Mouse (Mus musculus) intestine, embryonic 16.5 days (tissue): ENCODE measurements at regions not wholly inside any gene's neighbourhood (a gene's known extent, or its start where the extent isn't known, plus 50 kb on each side); places are given as distances from the start of the nearest gene placed in this dataset.

ENCODE experiments used
- ATAC-seq: fragments of 200-750 bp; cut with Nextera tagmentation; 2 replicates; pipeline ENCODE4 v1.8.0; 2017; ENCODE audit warnings: moderate TSS enrichment, moderate library complexity
- H3K27ac ChIP-seq: fragments of 300-500 bp; sonication (generic); 2 replicates; pipeline ENCODE4 v1.5.1; 2014; ENCODE audit warnings: mild to moderate bottlenecking, low read length
- H3K27me3 ChIP-seq: fragments of 300-500 bp; sonication (generic); replicated peaks from 2 replicates; pipeline ENCODE4 v1.6.1; 2014; ENCODE audit warnings: low read length, control low read depth, mixed read lengths; ENCODE audit not compliant: control insufficient read depth, insufficient read depth
- H3K36me3 ChIP-seq: fragments of 300-500 bp; sonication (generic); 2 replicates; pipeline ENCODE4 v1.6.1; 2014; ENCODE audit warnings: low read length, control low read depth; ENCODE audit not compliant: control insufficient read depth, insufficient read depth
- H3K4me1 ChIP-seq: fragments of 300-500 bp; sonication (generic); 2 replicates; pipeline ENCODE4 v1.6.1; 2014; ENCODE audit warnings: low read length, control low read depth, mixed read lengths; ENCODE audit not compliant: control insufficient read depth, insufficient read depth
- H3K4me2 ChIP-seq: fragments of 300-500 bp; sonication (generic); 2 replicates; pipeline ENCODE4 v1.6.1; 2014; ENCODE audit warnings: low read depth, low read length, control low read depth
- H3K4me3 ChIP-seq: fragments of 300-500 bp; sonication (generic); 2 replicates; pipeline ENCODE4 v1.5.1; 2014; ENCODE audit warnings: mild to moderate bottlenecking, low read length
- H3K9ac ChIP-seq: fragments of 300-500 bp; sonication (generic); 2 replicates; pipeline ENCODE4 v1.6.1; 2014; ENCODE audit warnings: low read depth, low read length
- H3K9me3 ChIP-seq: fragments of 300-500 bp; sonication (generic); 2 replicates; pipeline ENCODE4 v1.6.1; 2016; ENCODE audit warnings: low read length, control low read depth; ENCODE audit not compliant: control insufficient read depth
- WGBS: fragments of 180-500 bp; shearing (Covaris S2); extraction: QIAGEN DNeasy Blood & Tissue Kit; methylation state at CpG from one replicate; pipeline ENCODE4 v1.1.7; 2014; 5-methylcytosine and 5-hydroxymethylcytosine counted together

GRCm38 (mm10) chr13:114523116-114523515 lies 64.4 kb upstream of the Fst start:
- 31% methylated on average over 3 of the region's 3 CpGs for WGBS
- ATAC-seq = no peak
- Histone ChIP-seq H3K36me3 (no peaks in the 10 kb centered on the region), H3K4me2 (no peak overlapping the region), H3K27ac (no peak overlapping the region), H3K4me3 (no peak overlapping the region), H3K9me3 (no peaks in the 10 kb centered on the region), H3K4me1 (no peaks in the 10 kb centered on the region), H3K27me3 (no peaks in the 10 kb centered on the region), H3K9ac (no peak overlapping the region)

- H3K36me3 ChIP-seq = no peaks in the 10 kb centered on the region
- H3K4me1 ChIP-seq = no peaks in the 10 kb centered on the region
- no peak for ATAC-seq
- no peak overlapping the region for H3K9ac ChIP-seq
- no peaks in the 10 kb centered on the region for H3K27me3 ChIP-seq
- H3K27ac ChIP-seq = no peak overlapping the region
- H3K4me2 ChIP-seq = no peak overlapping the region
- 54% methylated on average over 9 of the region's 9 CpGs for WGBS
- no peaks in the 10 kb centered on the region for H3K9me3 ChIP-seq
- H3K4me3 ChIP-seq = no peak overlapping the region
These were observed 68.1 kb upstream of the Fst start for GRCm38 (mm10) chr13:114526856-114527255.

- H3K36me3 ChIP-seq = no peaks in the 10 kb centered on the region
These were observed 71.5 kb upstream of the Fst start for GRCm38 (mm10) chr13:114530171-114530774.

GRCm38 (mm10) chr13:114531780-114532179 lies 73.0 kb upstream of the Fst start:
- WGBS = 66% methylated on average over 5 of the region's 5 CpGs
- Histone ChIP-seq H3K36me3 (no peaks in the 10 kb centered on the region), H3K9me3 (no peaks in the 10 kb centered on the region), H3K9ac (no peak overlapping the region), H3K27ac (no peak overlapping the region), H3K27me3 (no peaks in the 10 kb centered on the region), H3K4me1 (no peaks in the 10 kb centered on the region), H3K4me3 (no peak overlapping the region), H3K4me2 (no peak overlapping the region)
- no peak for ATAC-seq

More at GRCm38 (mm10) chr13:114530171-114530774, 71.5 kb upstream of the Fst start:
- Histone ChIP-seq H3K9ac (no peak overlapping the region), H3K4me1 (no peaks in the 10 kb centered on the region), H3K4me2 (no peak overlapping the region), H3K9me3 (no peaks in the 10 kb centered on the region), H3K27me3 (no peaks in the 10 kb centered on the region), H3K4me3 (no peak overlapping the region), H3K27ac (no peak overlapping the region)
- ATAC-seq = no peak
- 85% methylated on average over 11 of the region's 11 CpGs for WGBS

GRCm38 (mm10) chr13:114532393-114533097 lies 73.8 kb upstream of the Fst start:
- Histone ChIP-seq H3K4me1 (no peaks in the 10 kb centered on the region), H3K9ac (no peak overlapping the region), H3K27me3 (no peaks in the 10 kb centered on the region), H3K36me3 (no peaks in the 10 kb centered on the region), H3K4me3 (no peak overlapping the region), H3K27ac (no peak overlapping the region), H3K9me3 (no peaks in the 10 kb centered on the region), H3K4me2 (no peak overlapping the region)
- ATAC-seq = no peak
- 80% methylated on average over 8 of the region's 8 CpGs for WGBS

GRCm38 (mm10) chr13:114534591-114534990 lies 75.8 kb upstream of the Fst start:
- H3K9me3 ChIP-seq = no peaks in the 10 kb centered on the region
- no peak overlapping the region for H3K27ac ChIP-seq
- no peaks in the 10 kb centered on the region for H3K27me3 ChIP-seq
- 69% methylated on average over 3 of the region's 3 CpGs for WGBS
- H3K9ac ChIP-seq = no peak overlapping the region
- ATAC-seq = no peak
- H3K4me1 ChIP-seq = no peaks in the 10 kb centered on the region
- no peak overlapping the region for H3K4me2 ChIP-seq
- no peak overlapping the region for H3K4me3 ChIP-seq
- H3K36me3 ChIP-seq = no peaks in the 10 kb centered on the region

GRCm38 (mm10) chr13:114535721-114536120 lies 77.0 kb upstream of the Fst start:
- no peak overlapping the region for H3K4me3 ChIP-seq
- no peak overlapping the region for H3K27ac ChIP-seq
- 88% methylated on average over 1 of the region's 1 CpGs for WGBS
- no peak overlapping the region for H3K9ac ChIP-seq
- no peaks in the 10 kb centered on the region for H3K4me1 ChIP-seq
- H3K4me2 ChIP-seq = no peak overlapping the region
- no peaks in the 10 kb centered on the region for H3K36me3 ChIP-seq
- H3K27me3 ChIP-seq = no peaks in the 10 kb centered on the region
- ATAC-seq = no peak
- H3K9me3 ChIP-seq = no peaks in the 10 kb centered on the region

- H3K9me3 ChIP-seq = no peaks in the 10 kb centered on the region
- no peak for ATAC-seq
- H3K4me2 ChIP-seq = no peak overlapping the region
- WGBS = 52% methylated on average over 3 of the region's 3 CpGs
- no peaks in the 10 kb centered on the region for H3K27me3 ChIP-seq
- no peak overlapping the region for H3K27ac ChIP-seq
- H3K4me1 ChIP-seq = no peaks in the 10 kb centered on the region
- no peaks in the 10 kb centered on the region for H3K36me3 ChIP-seq
- H3K4me3 ChIP-seq = no peak overlapping the region
- no peak overlapping the region for H3K9ac ChIP-seq
These were observed 113.0 kb upstream of the Fst start for GRCm38 (mm10) chr13:114571731-114572130.

GRCm38 (mm10) chr13:114584566-114584965 lies 125.8 kb upstream of the Fst start:
- H3K36me3 ChIP-seq = no peaks in the 10 kb centered on the region
- H3K27me3 ChIP-seq = no peaks in the 10 kb centered on the region
- no peak overlapping the region for H3K9ac ChIP-seq
- WGBS = 50% methylated on average over 7 of the region's 7 CpGs
- no peak for ATAC-seq
- H3K4me1 ChIP-seq = no peaks in the 10 kb centered on the region
- no peak overlapping the region for H3K4me2 ChIP-seq
- no peaks in the 10 kb centered on the region for H3K9me3 ChIP-seq
- H3K27ac ChIP-seq = no peak overlapping the region
- H3K4me3 ChIP-seq = no peak overlapping the region

- 87% methylated on average over 2 of the region's 2 CpGs for WGBS
- Histone ChIP-seq H3K4me2 (no peak overlapping the region), H3K4me3 (no peak overlapping the region), H3K9me3 (no peaks in the 10 kb centered on the region), H3K36me3 (no peaks in the 10 kb centered on the region), H3K9ac (no peak overlapping the region), H3K4me1 (no peaks in the 10 kb centered on the region), H3K27ac (no peak overlapping the region), H3K27me3 (no peaks in the 10 kb centered on the region)
- no peak for ATAC-seq
These were observed 128.9 kb upstream of the Fst start for GRCm38 (mm10) chr13:114587621-114588020.
